Mouse (Mus musculus): Measurements from ENCODE around the gene Ttc7b. TPM values are rescaled to one million over a fixed set of nuclear protein-coding genes. Genes with fewer than 3 reads are reported as not detected.

Ttc7b gene
- polyA plus RNA-seq, 2 experiments from 2014 or later, result 3.1 to 3.2 TPM

- no peak for ATAC-seq
These were observed 193.9 kb downstream of the Ttc7b start for GRCm38 (mm10) chr12:100326732-100327131.

- no peak for ATAC-seq
These were observed 195.0 kb downstream of the Ttc7b start for GRCm38 (mm10) chr12:100325618-100326017.

- ATAC-seq, result no peak
These were observed 195.4 kb downstream of the Ttc7b start for GRCm38 (mm10) chr12:100325212-100325611.

GRCm38 (mm10) chr12:100323641-100324040 lies 197.0 kb downstream of the Ttc7b start:
- no peak for ATAC-seq

GRCm38 (mm10) chr12:100322225-100322624 lies 198.4 kb downstream of the Ttc7b start:
- ATAC-seq, result no peak

GRCm38 (mm10) chr12:100321545-100321944 lies 199.1 kb downstream of the Ttc7b start:
- no peak for ATAC-seq

GRCm38 (mm10) chr12:100319746-100320145 lies 200.9 kb downstream of the Ttc7b start:
- ATAC-seq, result no peak

- no peak for ATAC-seq
These were observed 202.7 kb downstream of the Ttc7b start for GRCm38 (mm10) chr12:100317936-100318335.

GRCm38 (mm10) chr12:100316094-100316493 lies 204.5 kb downstream of the Ttc7b start:
- ATAC-seq, result no peak

GRCm38 (mm10) chr12:100315119-100315885 lies 205.3 kb downstream of the Ttc7b start:
- ATAC-seq, result no peak

- ATAC-seq, result no peak
These were observed 206.7 kb downstream of the Ttc7b start for GRCm38 (mm10) chr12:100313785-100314375.

GRCm38 (mm10) chr12:100313209-100313608 lies 207.4 kb downstream of the Ttc7b start:
- no peak for ATAC-seq

- no peak for ATAC-seq
These were observed 209.9 kb downstream of the Ttc7b start for GRCm38 (mm10) chr12:100310471-100311392.

GRCm38 (mm10) chr12:100309201-100309600 lies 211.4 kb downstream of the Ttc7b start:
- ATAC-seq, result no peak

- ATAC-seq, result no peak
These were observed 212.9 kb downstream of the Ttc7b start for GRCm38 (mm10) chr12:100307501-100308260.

- ATAC-seq, result no peak
These were observed 214.3 kb downstream of the Ttc7b start for GRCm38 (mm10) chr12:100306336-100306735.

- no peak for ATAC-seq
These were observed 215.5 kb downstream of the Ttc7b start for GRCm38 (mm10) chr12:100305051-100305673.

GRCm38 (mm10) chr12:100304280-100304679 lies 216.3 kb downstream of the Ttc7b start:
- ATAC-seq, result no peak

GRCm38 (mm10) chr12:100303141-100303540 lies 217.5 kb downstream of the Ttc7b start:
- no peak for ATAC-seq

- no peak for ATAC-seq
These were observed 220.2 kb downstream of the Ttc7b start for GRCm38 (mm10) chr12:100300446-100300845.

- no peak for ATAC-seq
These were observed 221.3 kb downstream of the Ttc7b start for GRCm38 (mm10) chr12:100299322-100299726.

GRCm38 (mm10) chr12:100298788-100299187 lies 221.8 kb downstream of the Ttc7b start:
- no peak for ATAC-seq

Data from activated CD4-positive, CD25-positive, alpha-beta regulatory T cell, adult 4 months (primary cell).